Mouse (Mus musculus) stomach, embryonic 14.5 days (tissue): ENCODE data around the gene Slc45a3. TPM values are rescaled to one million over a fixed set of nuclear protein-coding genes. Genes with fewer than 3 reads are reported as not detected.

Experiments used
- ATAC-seq: fragments of 200-750 bp; cut with Nextera tagmentation; 2 replicates; pipeline ENCODE4 v1.8.0; 2017; ENCODE audit warnings: low read depth, moderate TSS enrichment; ENCODE audit not compliant: insufficient number of reproducible peaks, insufficient read depth, low FRiP score
- H3K27ac ChIP-seq: fragments of 300-500 bp; sonication (generic); 2 replicates; pipeline ENCODE4 v1.5.1; 2014; ENCODE audit warnings: mild to moderate bottlenecking, low read length, moderate library complexity, mixed read lengths
- H3K27me3 ChIP-seq: fragments of 300-500 bp; sonication (generic); 2 replicates; pipeline ENCODE4 v1.6.1; 2014; ENCODE audit warnings: low read length, control low read depth, mixed read lengths; ENCODE audit not compliant: control insufficient read depth, insufficient read depth
- H3K36me3 ChIP-seq: fragments of 300-500 bp; sonication (generic); 2 replicates; pipeline ENCODE4 v1.6.1; 2014; ENCODE audit warnings: mild to moderate bottlenecking, control low read depth, low read length, moderate library complexity, mixed read lengths; ENCODE audit not compliant: control insufficient read depth, insufficient read depth
- H3K4me1 ChIP-seq: fragments of 300-500 bp; sonication (generic); 2 replicates; pipeline ENCODE4 v1.6.1; 2014; ENCODE audit warnings: low read length, control low read depth, mixed read lengths; ENCODE audit not compliant: control insufficient read depth, insufficient read depth
- H3K4me2 ChIP-seq: fragments of 300-500 bp; sonication (generic); replicated peaks from 2 replicates; pipeline ENCODE4 v1.6.1; 2014; ENCODE audit warnings: low read depth, low read length, control low read depth
- H3K4me3 ChIP-seq: fragments of 300-500 bp; sonication (generic); 2 replicates; pipeline ENCODE4 v1.5.1; 2014; ENCODE audit warnings: low read depth, low read length, control low read depth
- H3K9ac ChIP-seq: fragments of 300-500 bp; sonication (generic); replicated peaks from 2 replicates; pipeline ENCODE4 v1.6.1; 2014; ENCODE audit warnings: low read depth, mild to moderate bottlenecking, control low read depth, low read length, moderate library complexity, mixed read lengths
- H3K9me3 ChIP-seq: fragments of 300-500 bp; sonication (generic); 2 replicates; pipeline ENCODE4 v1.6.1; 2016; ENCODE audit warnings: low read depth, low read length, control low read depth; ENCODE audit not compliant: control insufficient read depth
- WGBS: fragments of 180-500 bp; shearing (Covaris S2); extraction: QIAGEN DNeasy Blood & Tissue Kit; methylation state at CpG from one replicate; pipeline ENCODE4 v1.1.7; 2014; 5-methylcytosine and 5-hydroxymethylcytosine counted together
- polyA plus RNA-seq: library from polyadenylated mRNA; unstranded; fragments of >200 nt; fragmentation: Nextera tagmentation; extraction: Ambion mirVana; gene quantifications from 2 replicates; pipeline ENCODE4 v1.2.1, GENCODE M21; 2014

The Slc45a3 gene
- polyA plus RNA-seq: 3.8 and 4.7 TPM in 2 replicates

- peak within 1 kb of the TSS; percentile 65 for H3K4me3 ChIP-seq
- H3K9ac ChIP-seq: peak within 1 kb of the TSS; percentile 34; the same call in 1 of the 2 replicates
- no peaks in the 10 kb centered on the region for H3K9me3 ChIP-seq
- no peak within 1 kb of the TSS for H3K27ac ChIP-seq
- ATAC-seq: peak; percentile 77; the same call in 1 of the 2 replicates
- H3K4me1 ChIP-seq: no peaks in the 10 kb centered on the region
- peak within 1 kb of the TSS; percentile 88 for H3K4me2 ChIP-seq
- under 1% methylated on average over 35 of the region's 35 CpGs for WGBS
- 0 out of 2 replicates have a peak, but pooled peaks cover 7% of the 10 kb centered on the region for H3K27me3 ChIP-seq
- no peaks in the 10 kb centered on the region for H3K36me3 ChIP-seq
Measured at GRCm38 (mm10) chr1:131962606-131963084, at the start of gene Slc45a3. TSS of gene Slc45a3 (plus strand) at chr1:131962967.

GRCm38 (mm10) chr1:131917634-131918033 lies 45.1 kb upstream of the Slc45a3 start:
- Histone ChIP-seq H3K4me2 (no peak overlapping the region), H3K4me3 (no peak overlapping the region), H3K27me3 (no peaks in the 10 kb centered on the region), H3K36me3 (peaks cover 30% of the 10 kb centered on the region), H3K27ac (no peak overlapping the region), H3K4me1 (no peaks in the 10 kb centered on the region), H3K9ac (no peak overlapping the region), H3K9me3 (no peaks in the 10 kb centered on the region)
- 68% methylated on average over 6 of the region's 6 CpGs for WGBS
- no peak for ATAC-seq

GRCm38 (mm10) chr1:131919052-131919451 lies 43.7 kb upstream of the Slc45a3 start:
- no peaks in the 10 kb centered on the region for H3K27me3 ChIP-seq
- no peak overlapping the region for H3K27ac ChIP-seq
- H3K9ac ChIP-seq: no peak overlapping the region
- no peaks in the 10 kb centered on the region for H3K9me3 ChIP-seq
- H3K36me3 ChIP-seq: peaks cover 42% of the 10 kb centered on the region
- WGBS: 96% methylated on average over 2 of the region's 2 CpGs
- H3K4me1 ChIP-seq: no peaks in the 10 kb centered on the region
- no peak overlapping the region for H3K4me3 ChIP-seq
- ATAC-seq: no peak
- H3K4me2 ChIP-seq: no peak overlapping the region

- 87% methylated on average over 3 of the region's 3 CpGs for WGBS
- H3K4me1 ChIP-seq: no peaks in the 10 kb centered on the region
- no peaks in the 10 kb centered on the region for H3K9me3 ChIP-seq
- no peak overlapping the region for H3K27ac ChIP-seq
- no peaks in the 10 kb centered on the region for H3K27me3 ChIP-seq
- H3K4me2 ChIP-seq: no peak overlapping the region
- ATAC-seq: no peak
- H3K9ac ChIP-seq: no peak overlapping the region
- no peak overlapping the region for H3K4me3 ChIP-seq
- peaks cover 65% of the 10 kb centered on the region for H3K36me3 ChIP-seq
Measured at GRCm38 (mm10) chr1:131922100-131922499, 40.7 kb upstream of the Slc45a3 start.

GRCm38 (mm10) chr1:131933471-131933870 lies 29.3 kb upstream of the Slc45a3 start:
- Histone ChIP-seq H3K27me3 (no peaks in the 10 kb centered on the region), H3K9ac (no peak overlapping the region), H3K36me3 (peaks cover 51% of the 10 kb centered on the region), H3K4me3 (no peak overlapping the region), H3K27ac (no peak overlapping the region), H3K9me3 (no peaks in the 10 kb centered on the region), H3K4me2 (no peak overlapping the region), H3K4me1 (no peaks in the 10 kb centered on the region)
- ATAC-seq: no peak
- WGBS: 85% methylated on average over 2 of the region's 2 CpGs

GRCm38 (mm10) chr1:131937659-131938305 lies 25.0 kb upstream of the Slc45a3 start:
- ATAC-seq: no peak

GRCm38 (mm10) chr1:131938811-131939210 lies 24.0 kb upstream of the Slc45a3 start:
- WGBS: 57% methylated on average over 1 of the region's 1 CpGs
- peak overlapping the region; percentile 53 for H3K27ac ChIP-seq
- ATAC-seq: peak; percentile 84

More at GRCm38 (mm10) chr1:131937659-131938305, 25.0 kb upstream of the Slc45a3 start:
- no peaks in the 10 kb centered on the region for H3K27me3 ChIP-seq
- no peak overlapping the region for H3K27ac ChIP-seq
- no peak overlapping the region for H3K4me3 ChIP-seq
- WGBS: 54% methylated on average over 6 of the region's 6 CpGs
- H3K9me3 ChIP-seq: no peaks in the 10 kb centered on the region
- H3K9ac ChIP-seq: no peak overlapping the region
- H3K4me2 ChIP-seq: no peak overlapping the region
- H3K4me1 ChIP-seq: no peaks in the 10 kb centered on the region
- H3K36me3 ChIP-seq: peaks cover 15% of the 10 kb centered on the region; the same call in 1 of the 2 replicates

GRCm38 (mm10) chr1:131940711-131941244 lies 22.0 kb upstream of the Slc45a3 start:
- H3K36me3 ChIP-seq: peaks cover 2% of the 10 kb centered on the region; the same call in 1 of the 2 replicates
- no peak for ATAC-seq
- H3K4me2 ChIP-seq: no peak overlapping the region
- no peaks in the 10 kb centered on the region for H3K9me3 ChIP-seq
- H3K9ac ChIP-seq: no peak overlapping the region
- no peak overlapping the region for H3K4me3 ChIP-seq
- no peak overlapping the region for H3K27ac ChIP-seq
- 70% methylated on average over 2 of the region's 2 CpGs for WGBS
- H3K27me3 ChIP-seq: no peaks in the 10 kb centered on the region
- no peaks in the 10 kb centered on the region for H3K4me1 ChIP-seq

More at GRCm38 (mm10) chr1:131938811-131939210, 24.0 kb upstream of the Slc45a3 start:
- H3K4me3 ChIP-seq: no peak overlapping the region
- no peaks in the 10 kb centered on the region for H3K27me3 ChIP-seq
- H3K4me2 ChIP-seq: no peak overlapping the region
- peaks cover 10% of the 10 kb centered on the region; the same call in 1 of the 2 replicates for H3K36me3 ChIP-seq
- no peak overlapping the region for H3K9ac ChIP-seq
- H3K9me3 ChIP-seq: no peaks in the 10 kb centered on the region
- no peaks in the 10 kb centered on the region for H3K4me1 ChIP-seq
